Mouse (Mus musculus): ENCODE measurements at regions not wholly inside any gene's neighbourhood (a gene's known extent, or its start where the extent isn't known, plus 50 kb on each side); places are given as distances from the start of the nearest gene placed in this dataset.
A peak's percentile ranks its signal among the peaks of the same experiment; 100 is the strongest.

DNA sequence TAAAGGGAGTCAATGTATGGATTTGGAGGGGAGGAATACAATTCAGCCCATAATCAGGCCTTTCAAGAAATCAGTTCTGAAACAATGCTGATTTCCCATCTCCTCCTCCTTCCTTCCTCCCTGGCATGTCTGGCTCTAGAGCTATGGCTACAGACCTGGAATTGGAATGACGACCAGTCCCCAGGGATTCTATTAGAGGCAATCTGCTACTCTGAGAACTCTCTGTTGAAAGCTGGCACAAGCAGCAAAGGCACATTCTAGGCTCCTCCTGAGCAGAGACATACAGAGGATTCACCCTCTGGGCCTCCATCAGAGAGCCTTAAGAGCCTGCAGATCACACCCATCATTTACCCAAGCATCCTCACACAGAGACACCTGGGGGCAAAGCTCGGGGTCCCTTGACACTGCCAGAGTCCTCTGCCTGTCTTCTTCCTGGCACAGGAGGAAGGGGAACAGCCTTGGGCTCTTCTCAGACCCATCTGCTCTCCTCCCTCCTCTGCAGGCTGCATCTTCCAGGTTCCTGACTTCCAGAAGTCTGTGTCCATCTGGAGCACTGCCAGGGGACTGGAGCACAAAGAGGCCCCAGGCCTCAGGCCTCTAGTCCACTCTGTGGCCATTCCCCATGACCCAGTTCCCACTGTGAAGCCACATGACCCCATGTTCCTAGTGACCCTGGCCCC is 176.2 kb downstream of the Rybp start:
- 44% methylated on average over 2 of the region's 2 CpGs for WGBS
- no peak for ATAC-seq
- H3K27ac ChIP-seq (ENCODE audit: low read length): no peak overlapping the region
- no peak overlapping the region for H3K4me2 ChIP-seq (ENCODE audit: low read length)
- peaks cover 5% of the 10 kb centered on the region; the same call in 1 of the 2 replicates for H3K4me1 ChIP-seq (replicated peaks; ENCODE audit: control insufficient read depth, insufficient read depth, low read length)
- H3K27me3 ChIP-seq (replicated peaks; ENCODE audit: control insufficient read depth, insufficient read depth, low read length): no peaks in the 10 kb centered on the region
- H3K9ac ChIP-seq (replicated peaks; ENCODE audit: low read depth, low read length): no peak overlapping the region
- H3K36me3 ChIP-seq (ENCODE audit: control insufficient read depth, insufficient read depth): no peaks in the 10 kb centered on the region
- no peak overlapping the region for H3K4me3 ChIP-seq (replicated peaks; ENCODE audit: low read length)
- no peaks in the 10 kb centered on the region for H3K9me3 ChIP-seq (ENCODE audit: control insufficient read depth, low read length)

DNA sequence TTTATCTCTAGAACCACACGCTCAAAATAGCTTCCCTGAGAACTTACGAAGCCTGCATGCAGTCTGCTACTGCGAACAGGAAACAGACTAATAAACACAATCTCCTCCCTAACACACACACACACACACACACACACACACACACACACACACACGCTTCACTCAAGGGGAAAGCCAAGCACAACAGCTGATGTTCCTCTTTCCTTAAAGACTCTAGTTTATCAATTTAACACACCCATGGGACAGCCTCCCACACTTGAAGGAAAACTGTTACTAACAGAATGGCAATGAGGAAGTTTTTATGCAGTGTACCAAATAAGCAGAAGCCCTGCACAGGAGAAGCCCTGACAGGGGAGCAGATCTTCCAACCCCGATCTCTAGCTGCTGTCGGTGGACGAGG is 177.3 kb downstream of the Rybp start:
- no peak overlapping the region for H3K4me3 ChIP-seq (replicated peaks; ENCODE audit: low read length)
- peaks cover 5% of the 10 kb centered on the region; the same call in 1 of the 2 replicates for H3K4me1 ChIP-seq (replicated peaks; ENCODE audit: control insufficient read depth, insufficient read depth, low read length)
- ATAC-seq: no peak
- H3K27ac ChIP-seq (ENCODE audit: low read length): no peak overlapping the region
- H3K9me3 ChIP-seq (ENCODE audit: control insufficient read depth, low read length): no peaks in the 10 kb centered on the region
- H3K36me3 ChIP-seq (ENCODE audit: control insufficient read depth, insufficient read depth): no peaks in the 10 kb centered on the region
- WGBS: 68% methylated on average over 7 of the region's 7 CpGs
- no peak overlapping the region for H3K9ac ChIP-seq (replicated peaks; ENCODE audit: low read depth, low read length)
- no peak overlapping the region for H3K4me2 ChIP-seq (ENCODE audit: low read length)
- H3K27me3 ChIP-seq (replicated peaks; ENCODE audit: control insufficient read depth, insufficient read depth, low read length): no peaks in the 10 kb centered on the region

DNA sequence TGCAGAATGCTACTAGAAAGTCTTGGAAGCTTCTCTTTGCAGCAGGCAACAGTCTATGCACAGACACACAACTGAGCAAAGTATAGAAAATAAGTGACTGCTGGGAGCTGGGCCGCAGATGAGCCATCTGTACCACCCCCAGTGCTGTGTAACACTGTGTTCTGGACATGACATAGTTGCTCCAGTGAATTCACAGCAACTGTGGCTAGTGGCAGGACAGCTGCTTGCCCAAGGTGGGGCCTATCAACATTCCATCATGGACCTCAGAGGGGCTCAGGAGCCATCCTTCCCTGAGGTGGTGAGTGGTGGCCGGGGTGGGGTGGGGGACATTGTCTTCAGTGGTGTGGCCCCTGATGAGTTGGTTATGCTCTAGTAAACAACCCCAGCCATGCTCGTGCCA is 177.9 kb downstream of the Rybp start:
- no peaks in the 10 kb centered on the region for H3K9me3 ChIP-seq (ENCODE audit: control insufficient read depth, low read length)
- WGBS: 67% methylated on average over 3 of the region's 3 CpGs

DNA sequence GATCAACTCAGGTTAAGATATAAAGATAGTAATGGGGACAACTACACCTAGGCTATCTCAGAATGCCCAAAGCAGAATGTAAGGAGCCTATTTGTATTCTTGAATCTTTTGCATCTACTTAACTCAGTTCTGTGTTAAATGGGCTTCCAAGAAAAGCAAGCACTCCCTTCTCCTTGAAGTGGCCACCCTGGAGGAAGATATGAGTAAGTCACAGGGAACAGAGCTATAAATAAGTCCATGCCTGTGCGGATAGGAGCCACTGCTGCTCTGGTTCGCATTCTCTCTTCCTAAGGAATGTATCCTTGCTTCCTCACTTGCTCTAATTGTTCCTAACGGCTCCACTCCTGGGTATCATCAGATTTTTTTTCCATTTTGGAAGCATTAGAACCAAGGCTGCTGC is 179.8 kb downstream of the Rybp start:
- Histone ChIP-seq H3K4me2 (ENCODE audit: low read length) (no peak overlapping the region), H3K36me3 (ENCODE audit: control insufficient read depth, insufficient read depth) (no peaks in the 10 kb centered on the region), H3K9me3 (ENCODE audit: control insufficient read depth, low read length) (no peaks in the 10 kb centered on the region), H3K4me3 (replicated peaks; ENCODE audit: low read length) (no peak overlapping the region), H3K27me3 (replicated peaks; ENCODE audit: control insufficient read depth, insufficient read depth, low read length) (no peaks in the 10 kb centered on the region), H3K27ac (ENCODE audit: low read length) (no peak overlapping the region), H3K9ac (replicated peaks; ENCODE audit: low read depth, low read length) (no peak overlapping the region), H3K4me1 (replicated peaks; ENCODE audit: control insufficient read depth, insufficient read depth, low read length) (peaks cover 10% of the 10 kb centered on the region)
- 83% methylated on average over 3 of the region's 3 CpGs for WGBS
- no peak for ATAC-seq

More for the DNA sequence above, 177.9 kb downstream of the Rybp start:
- no peak for ATAC-seq
- no peaks in the 10 kb centered on the region for H3K36me3 ChIP-seq (ENCODE audit: control insufficient read depth, insufficient read depth)
- H3K4me1 ChIP-seq (replicated peaks; ENCODE audit: control insufficient read depth, insufficient read depth, low read length): peaks cover 5% of the 10 kb centered on the region; the same call in 1 of the 2 replicates
- H3K27ac ChIP-seq (ENCODE audit: low read length): no peak overlapping the region
- H3K27me3 ChIP-seq (replicated peaks; ENCODE audit: control insufficient read depth, insufficient read depth, low read length): no peaks in the 10 kb centered on the region
- H3K9ac ChIP-seq (replicated peaks; ENCODE audit: low read depth, low read length): no peak overlapping the region
- H3K4me2 ChIP-seq (ENCODE audit: low read length): no peak overlapping the region
- H3K4me3 ChIP-seq (replicated peaks; ENCODE audit: low read length): no peak overlapping the region

DNA sequence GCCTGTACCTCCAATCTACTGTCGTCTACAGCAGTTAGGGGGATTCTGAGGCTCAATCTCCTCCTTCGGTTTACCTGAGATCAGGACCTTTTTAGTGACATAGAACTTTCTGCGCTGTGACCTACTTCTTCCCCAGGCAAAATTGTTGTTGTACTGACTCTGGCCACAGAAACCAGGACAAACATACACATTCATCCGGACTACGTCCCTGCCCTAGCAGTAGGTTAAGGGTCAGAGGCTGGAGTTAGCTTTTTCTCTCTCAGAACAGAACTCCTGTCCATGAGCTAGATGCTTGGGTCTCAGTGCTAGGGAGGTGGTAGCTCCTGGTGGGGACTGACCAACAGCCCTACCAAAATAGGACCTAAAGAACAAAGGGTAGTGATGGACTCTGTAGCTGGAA is 180.2 kb downstream of the Rybp start:
- no peaks in the 10 kb centered on the region for H3K36me3 ChIP-seq (ENCODE audit: control insufficient read depth, insufficient read depth)
- ATAC-seq: no peak
- H3K27me3 ChIP-seq (replicated peaks; ENCODE audit: control insufficient read depth, insufficient read depth, low read length): no peaks in the 10 kb centered on the region
- no peak overlapping the region for H3K4me3 ChIP-seq (replicated peaks; ENCODE audit: low read length)
- H3K9ac ChIP-seq (replicated peaks; ENCODE audit: low read depth, low read length): no peak overlapping the region
- no peak overlapping the region for H3K4me2 ChIP-seq (ENCODE audit: low read length)
- H3K9me3 ChIP-seq (ENCODE audit: control insufficient read depth, low read length): no peaks in the 10 kb centered on the region
- WGBS: 91% methylated on average over 5 of the region's 5 CpGs
- H3K4me1 ChIP-seq (replicated peaks; ENCODE audit: control insufficient read depth, insufficient read depth, low read length): peaks cover 15% of the 10 kb centered on the region
- no peak overlapping the region for H3K27ac ChIP-seq (ENCODE audit: low read length)

DNA sequence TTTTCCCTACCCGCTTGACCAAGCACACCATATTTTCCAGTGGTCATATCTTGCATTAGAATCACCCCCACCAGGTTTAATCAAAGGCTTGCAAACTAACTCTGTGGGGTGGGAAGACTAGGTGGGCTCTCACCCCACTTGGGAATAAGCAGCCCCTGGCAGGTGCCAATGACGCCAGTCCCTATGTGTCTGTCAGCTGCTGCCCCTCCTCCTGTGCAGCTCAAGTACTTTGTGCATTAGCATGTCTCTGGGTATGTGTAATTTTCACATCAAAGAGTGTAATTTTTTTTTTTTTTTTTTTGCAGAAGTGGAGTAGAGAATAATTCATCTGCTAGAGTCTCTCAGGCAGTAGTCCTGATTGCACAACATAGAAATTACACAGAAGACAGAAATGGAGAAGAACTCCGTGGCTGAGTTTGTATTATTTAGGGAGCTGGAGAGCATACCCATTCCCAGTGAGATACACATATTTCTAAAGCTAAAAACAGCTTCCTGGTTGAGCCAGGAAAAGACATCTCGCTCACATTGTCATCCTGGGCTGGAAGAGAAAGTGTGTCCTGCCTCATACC is 186.6 kb downstream of the Rybp start:
- Histone ChIP-seq H3K4me2 (ENCODE audit: low read length) (no peak overlapping the region), H3K27me3 (replicated peaks; ENCODE audit: control insufficient read depth, insufficient read depth, low read length) (no peaks in the 10 kb centered on the region), H3K9ac (replicated peaks; ENCODE audit: low read depth, low read length) (no peak overlapping the region), H3K4me1 (replicated peaks; ENCODE audit: control insufficient read depth, insufficient read depth, low read length) (peaks cover 15% of the 10 kb centered on the region), H3K27ac (ENCODE audit: low read length) (0 out of 2 replicates have a peak overlapping the region, but pooled peaks have one; percentile 35), H3K36me3 (ENCODE audit: control insufficient read depth, insufficient read depth) (no peaks in the 10 kb centered on the region), H3K9me3 (ENCODE audit: control insufficient read depth, low read length) (no peaks in the 10 kb centered on the region), H3K4me3 (replicated peaks; ENCODE audit: low read length) (no peak overlapping the region)
- peak; percentile 84 for ATAC-seq
- 71% methylated on average over 4 of the region's 4 CpGs for WGBS

DNA sequence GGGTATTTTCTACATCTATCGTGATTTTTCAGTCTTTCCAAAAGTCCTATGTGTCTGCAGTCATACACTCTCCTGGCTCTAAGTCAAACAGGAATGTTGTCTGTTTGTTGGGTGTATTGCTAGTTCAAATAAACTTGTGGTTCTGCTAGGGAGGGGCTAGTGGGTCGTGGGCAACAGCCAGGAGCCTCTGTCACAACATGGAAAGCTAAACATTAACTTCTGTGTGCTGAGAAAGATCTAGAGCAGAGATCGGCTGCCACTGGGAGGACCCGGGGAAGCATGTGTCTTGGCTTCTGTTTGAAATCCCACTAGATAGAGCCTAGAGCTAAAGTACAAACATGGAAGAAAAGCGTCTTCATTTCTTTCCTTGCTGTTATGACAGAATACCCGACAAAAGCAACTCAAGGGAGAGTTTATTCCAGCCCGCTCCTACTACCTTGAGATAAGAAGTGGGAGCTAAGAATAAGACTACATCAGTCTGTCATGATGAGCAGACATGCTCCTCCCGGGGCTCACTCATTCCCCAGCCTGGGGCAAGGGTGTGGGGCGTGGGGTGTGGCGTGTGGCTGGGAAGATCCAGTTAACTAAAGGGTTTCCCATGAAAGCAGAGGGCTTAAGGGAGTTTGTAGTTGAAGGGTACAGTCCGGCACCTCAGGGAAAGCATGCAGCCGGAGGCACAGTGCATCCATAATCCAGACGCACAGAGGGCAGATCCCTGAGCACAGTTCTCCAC is 190.7 kb downstream of the Rybp start:
- H3K4me1 ChIP-seq (replicated peaks; ENCODE audit: control insufficient read depth, insufficient read depth, low read length): peaks cover 6% of the 10 kb centered on the region; the same call in 1 of the 2 replicates
- H3K9me3 ChIP-seq (ENCODE audit: control insufficient read depth, low read length): no peaks in the 10 kb centered on the region
- no peak overlapping the region for H3K9ac ChIP-seq (replicated peaks; ENCODE audit: low read depth, low read length)
- H3K4me2 ChIP-seq (ENCODE audit: low read length): no peak overlapping the region
- H3K27ac ChIP-seq (ENCODE audit: low read length): no peak overlapping the region
- no peak for ATAC-seq
- no peaks in the 10 kb centered on the region for H3K36me3 ChIP-seq (ENCODE audit: control insufficient read depth, insufficient read depth)
- H3K27me3 ChIP-seq (replicated peaks; ENCODE audit: control insufficient read depth, insufficient read depth, low read length): no peaks in the 10 kb centered on the region
- H3K4me3 ChIP-seq (replicated peaks; ENCODE audit: low read length): no peak overlapping the region
- WGBS: 81% methylated on average over 13 of the region's 13 CpGs

DNA sequence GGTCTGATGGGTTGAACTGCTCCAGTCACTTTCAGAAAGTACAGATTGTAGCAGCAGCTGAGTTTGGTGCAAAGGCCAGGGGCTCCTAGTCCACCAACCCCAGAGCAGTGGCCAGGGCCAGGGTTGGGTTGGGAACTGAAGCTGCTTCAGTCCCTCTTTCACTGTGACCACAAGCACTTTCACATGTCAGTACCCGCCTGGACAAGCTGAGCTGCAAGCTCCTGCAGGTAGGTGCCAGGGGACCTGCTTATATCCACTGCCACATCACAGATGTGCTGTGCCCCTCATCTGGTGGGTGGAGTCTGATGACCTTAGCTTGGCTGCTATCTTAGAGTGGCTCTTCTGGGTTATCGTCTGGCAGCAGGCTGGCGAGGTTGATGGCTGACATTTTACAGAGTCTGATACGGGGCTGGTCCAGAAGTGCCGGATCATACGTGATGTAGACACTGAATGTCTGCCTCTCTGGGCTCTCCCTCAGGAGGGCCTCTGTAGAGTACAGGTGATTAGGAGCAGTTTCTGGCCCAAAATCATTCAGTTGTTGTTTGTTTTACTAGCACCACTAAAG is 192.6 kb downstream of the Rybp start:
- Histone ChIP-seq H3K4me2 (ENCODE audit: low read length) (no peak overlapping the region), H3K9ac (replicated peaks; ENCODE audit: low read depth, low read length) (no peak overlapping the region), H3K9me3 (ENCODE audit: control insufficient read depth, low read length) (no peaks in the 10 kb centered on the region), H3K4me3 (replicated peaks; ENCODE audit: low read length) (no peak overlapping the region), H3K36me3 (ENCODE audit: control insufficient read depth, insufficient read depth) (no peaks in the 10 kb centered on the region), H3K4me1 (replicated peaks; ENCODE audit: control insufficient read depth, insufficient read depth, low read length) (no peaks in the 10 kb centered on the region), H3K27ac (ENCODE audit: low read length) (no peak overlapping the region), H3K27me3 (replicated peaks; ENCODE audit: control insufficient read depth, insufficient read depth, low read length) (no peaks in the 10 kb centered on the region)
- no peak for ATAC-seq
- WGBS: 94% methylated on average over 6 of the region's 6 CpGs

DNA sequence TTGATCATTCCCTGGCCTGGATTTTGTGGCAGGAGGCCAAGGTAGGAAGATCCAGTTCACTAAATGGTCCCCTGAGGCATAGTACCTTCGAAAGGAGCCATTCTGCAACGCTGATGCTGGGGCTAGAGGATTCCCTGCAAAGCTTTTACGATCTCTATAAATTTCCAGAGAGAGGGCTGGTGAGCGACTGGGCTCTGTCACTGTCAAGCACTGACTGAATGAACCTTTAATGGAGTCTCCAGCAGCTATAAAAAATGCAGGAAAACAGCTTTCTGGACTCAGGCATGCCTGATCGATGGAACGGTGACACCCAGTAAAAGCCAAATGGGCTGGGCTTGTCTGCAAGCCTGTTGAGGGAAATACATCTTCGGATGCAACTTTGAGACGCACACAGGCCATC is 194.4 kb downstream of the Rybp start:
- no peaks in the 10 kb centered on the region for H3K36me3 ChIP-seq (ENCODE audit: control insufficient read depth, insufficient read depth)
- no peaks in the 10 kb centered on the region for H3K9me3 ChIP-seq (ENCODE audit: control insufficient read depth, low read length)
- no peaks in the 10 kb centered on the region for H3K4me1 ChIP-seq (replicated peaks; ENCODE audit: control insufficient read depth, insufficient read depth, low read length)
- no peak overlapping the region for H3K9ac ChIP-seq (replicated peaks; ENCODE audit: low read depth, low read length)
- 83% methylated on average over 8 of the region's 8 CpGs for WGBS
- no peak overlapping the region for H3K4me2 ChIP-seq (ENCODE audit: low read length)
- H3K27ac ChIP-seq (ENCODE audit: low read length): no peak overlapping the region
- H3K27me3 ChIP-seq (replicated peaks; ENCODE audit: control insufficient read depth, insufficient read depth, low read length): no peaks in the 10 kb centered on the region
- no peak overlapping the region for H3K4me3 ChIP-seq (replicated peaks; ENCODE audit: low read length)
- no peak for ATAC-seq
